Mouse (Mus musculus): ENCODE results near the gene Olfr1223.
"Not testable (repeated sequence)": the region's sequence is repeated elsewhere in the genome, so short reads cannot be mapped to it uniquely, and the experiment has no call there.

The Olfr1223 gene

DNA sequence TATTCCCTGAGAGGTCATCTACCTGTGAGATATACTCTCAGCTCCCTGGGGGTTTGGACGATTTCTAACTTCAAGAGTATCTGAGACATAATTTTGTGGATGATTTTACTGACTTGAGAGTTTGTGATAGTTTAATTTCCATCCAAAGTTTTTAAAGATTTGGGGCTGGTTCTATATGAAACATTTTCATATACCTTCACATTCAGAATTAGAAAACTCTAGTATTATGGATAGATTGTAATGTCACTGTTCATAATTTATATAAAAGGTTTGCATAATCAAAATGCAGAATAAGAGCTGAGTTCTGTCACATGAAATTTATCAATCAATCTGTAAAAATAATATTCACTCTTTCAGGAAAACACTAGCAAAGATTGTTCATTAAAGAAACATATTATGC, at the start of gene Olfr1223:
Gene Olfr1223 (minus strand): TSS at position 101 of the 400 bp plus-strand sequence.
- in situ Hi-C loops (cut with MboI, MseI) = no loop called here

DNA sequence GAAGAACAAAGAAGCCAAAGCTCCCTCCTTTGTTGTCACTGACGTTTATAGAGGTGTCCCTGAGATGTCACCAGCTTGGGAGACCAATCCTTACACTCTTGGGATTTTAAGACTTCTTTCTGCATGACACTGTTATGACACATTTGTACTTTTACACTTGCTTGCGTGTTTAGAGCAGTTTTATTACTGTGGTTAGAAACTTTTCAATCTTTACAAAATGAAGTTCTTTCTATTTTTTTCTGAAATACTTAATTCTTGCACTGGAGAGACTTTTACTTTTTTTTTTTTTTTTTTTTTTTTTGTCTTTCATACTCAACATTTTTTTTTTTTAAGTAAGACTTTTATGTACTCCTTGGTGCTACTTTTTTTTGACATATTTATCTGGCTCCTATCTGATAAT, 48.6 kb upstream of the Olfr1223 start, which contains the start of gene Olfr1226:
Gene Olfr1226 (minus strand): TSS at position 101 of the 400 bp plus-strand sequence.
- in situ Hi-C loops (cut with MboI, MseI) = no loop called here

GRCm38 (mm10) chr2:89196325-89196982, 45.1 kb upstream of the Olfr1223 start:
- in situ Hi-C loops (cut with MboI, MseI) = no loop called here

- in situ Hi-C loops (cut with MboI, MseI) = no loop called here
Observed at GRCm38 (mm10) chr2:89174569-89174968, 23.2 kb upstream of the Olfr1223 start, which contains the start of gene Olfr1225. Olfr1225 (minus strand) TSS chr2:89174669.

DNA sequence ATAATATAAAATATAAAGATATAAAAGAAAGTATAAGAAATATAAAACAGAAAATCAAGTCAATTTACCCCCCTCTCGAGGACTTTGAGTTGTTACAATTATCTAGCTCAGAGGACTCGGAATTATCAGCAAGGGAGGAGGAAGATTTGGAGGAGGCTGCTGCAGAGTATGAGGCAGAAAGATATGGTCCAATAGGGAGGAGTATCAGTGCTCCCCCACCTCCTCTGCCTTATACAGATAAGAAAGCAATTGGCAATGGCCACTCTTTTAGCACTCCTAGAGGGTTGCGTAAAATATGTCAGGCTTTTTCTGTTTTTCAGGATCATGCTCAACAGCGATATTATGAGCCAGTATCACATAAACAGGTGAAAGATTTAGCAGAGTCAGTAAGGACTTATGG, 13.4 kb upstream of the Olfr1223 start:
- in situ Hi-C loops (cut with MboI, MseI) = not testable (repeated sequence)

- in situ Hi-C loops (cut with MboI, MseI) = not testable (repeated sequence)
Observed at GRCm38 (mm10) chr2:89163991-89164390, 12.6 kb upstream of the Olfr1223 start, which contains the start of gene Olfr1224-ps1. Olfr1224-ps1 (minus strand) TSS chr2:89164091.

DNA sequence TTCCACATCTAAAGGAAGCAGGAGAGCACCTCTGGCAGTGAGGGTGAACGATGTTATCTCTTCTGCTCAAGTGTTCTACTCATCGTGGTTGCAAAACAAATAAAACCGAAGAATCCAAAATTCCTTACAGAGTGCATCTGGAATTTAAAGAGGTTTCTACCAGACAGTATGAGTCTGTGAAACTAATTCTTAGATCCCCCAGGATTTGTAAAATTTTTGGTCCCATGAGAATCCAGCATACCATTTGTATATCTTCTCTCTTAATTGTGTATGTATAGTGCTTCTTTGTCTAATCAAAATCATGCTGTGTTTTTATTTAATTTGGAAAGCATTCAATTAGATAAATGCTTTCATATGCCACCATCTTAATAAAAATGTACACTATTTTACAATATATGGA, 18.4 kb downstream of the Olfr1223 start, which contains the start of gene Olfr1222:
Gene Olfr1222 (minus strand): TSS at position 101 of the 400 bp plus-strand sequence.
- in situ Hi-C loops (cut with MboI, MseI) = no loop called here

- in situ Hi-C loops (cut with MboI, MseI) = no loop called here
Observed at GRCm38 (mm10) chr2:89117183-89117582, 34.2 kb downstream of the Olfr1223 start, which contains the start of gene Olfr1221. Olfr1221 (minus strand) TSS chr2:89117283.

DNA sequence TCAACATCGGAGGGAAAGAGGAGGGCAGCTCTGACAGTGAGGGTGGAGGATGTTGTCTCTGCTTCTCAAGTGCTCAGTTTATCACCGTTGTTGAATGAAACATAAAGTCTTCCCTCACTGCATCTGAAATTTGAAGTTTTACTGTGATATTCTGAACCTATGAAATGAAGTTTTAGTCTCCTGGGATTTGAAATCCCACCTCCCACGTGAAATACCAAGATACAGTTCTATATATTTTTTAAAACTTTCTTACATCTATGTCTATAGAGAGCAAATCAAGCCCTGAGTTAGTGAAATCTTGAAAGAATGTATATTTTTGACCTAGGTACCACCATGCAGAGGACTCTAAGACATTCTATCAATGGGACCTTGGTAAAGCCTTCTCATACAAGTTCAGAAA, 44.6 kb downstream of the Olfr1223 start, which contains the start of gene Olfr1220:
Gene Olfr1220 (minus strand): TSS at position 101 of the 400 bp plus-strand sequence.
- in situ Hi-C loops (cut with MboI, MseI) = no loop called here

GRCm38 (mm10) chr2:89105651-89106050, 45.7 kb downstream of the Olfr1223 start:
- in situ Hi-C loops (cut with MboI, MseI) = no loop called here

- in situ Hi-C loops (cut with MboI, MseI) = no loop called here
Observed at GRCm38 (mm10) chr2:89093848-89094247, 57.5 kb downstream of the Olfr1223 start.

Data from regulatory T cell (primary cell).